Mouse (Mus musculus): ENCODE results near the gene Elp4. TPM values are rescaled to one million over a fixed set of nuclear protein-coding genes. Genes with fewer than 3 reads are reported as not detected.

The Elp4 gene
- polyA plus RNA-seq, 1 experiment, result 11.3 TPM

- TF ChIP-seq REST (IDR thresholded peaks at IDR 0.05; ENCODE audit: insufficient read depth, insufficient read length), result no peak
- TF ChIP-seq TCF12 (IDR thresholded peaks at IDR 0.05; ENCODE audit: insufficient read depth, poor library complexity, severe bottlenecking), result no peak
- Histone ChIP-seq H3K79me2 (ENCODE audit: control insufficient read depth, insufficient read depth) (no peaks in the 10 kb centered on the region), H3K4me2 (ENCODE audit: low read depth) (no peak overlapping the region), H3ac (ENCODE audit: control insufficient read depth, insufficient read length) (no peak overlapping the region), H3K36me3 (ENCODE audit: control insufficient read depth, insufficient read depth) (no peaks in the 10 kb centered on the region), H3K27me3 (ENCODE audit: control insufficient read depth, insufficient read depth, insufficient read length) (no peaks in the 10 kb centered on the region), H3K4me3 (no peak overlapping the region)
Measured at GRCm38 (mm10) chr2:105779320-105779891, 125.0 kb downstream of the Elp4 start.

DNA sequence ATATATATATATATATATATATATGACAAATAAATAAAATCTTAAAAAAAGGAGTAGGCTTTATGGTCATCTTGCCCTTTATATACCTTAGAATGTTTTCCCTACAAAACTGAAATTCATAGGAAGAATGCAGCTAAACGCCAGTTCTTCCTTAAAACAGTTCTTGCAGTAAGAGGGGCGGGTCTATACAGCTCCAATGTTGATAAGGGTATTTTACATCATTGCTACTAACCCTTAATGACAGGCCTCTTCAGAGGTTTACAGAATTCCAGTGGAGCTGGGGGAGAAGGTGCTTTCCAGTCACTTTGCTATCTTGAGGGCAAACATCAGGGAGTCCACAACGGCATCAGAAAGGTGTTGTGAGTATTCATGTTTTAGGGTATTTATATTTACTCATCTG lies 133.1 kb downstream of the Elp4 start:
- Histone ChIP-seq H3K79me2 (ENCODE audit: control insufficient read depth, insufficient read depth) (no peaks in the 10 kb centered on the region), H3K27me3 (ENCODE audit: control insufficient read depth, insufficient read depth, insufficient read length) (no peaks in the 10 kb centered on the region), H3K36me3 (ENCODE audit: control insufficient read depth, insufficient read depth) (no peaks in the 10 kb centered on the region), H3ac (ENCODE audit: control insufficient read depth, insufficient read length) (no peak overlapping the region), H3K4me2 (ENCODE audit: low read depth) (no peak overlapping the region), H3K4me3 (no peak overlapping the region)
- no peak for TF ChIP-seq E2F4 (IDR thresholded peaks at IDR 0.05; ENCODE audit: insufficient read depth)
- no peak for TF ChIP-seq TCF3 (IDR thresholded peaks at IDR 0.05; ENCODE audit: insufficient read length, low read depth)
- TF ChIP-seq MYOD1 (IDR thresholded peaks at IDR 0.05; ENCODE audit: control insufficient read depth in 1 of 3, insufficient read length in 2 of 3, low read depth in 2 of 3), result no peak

DNA sequence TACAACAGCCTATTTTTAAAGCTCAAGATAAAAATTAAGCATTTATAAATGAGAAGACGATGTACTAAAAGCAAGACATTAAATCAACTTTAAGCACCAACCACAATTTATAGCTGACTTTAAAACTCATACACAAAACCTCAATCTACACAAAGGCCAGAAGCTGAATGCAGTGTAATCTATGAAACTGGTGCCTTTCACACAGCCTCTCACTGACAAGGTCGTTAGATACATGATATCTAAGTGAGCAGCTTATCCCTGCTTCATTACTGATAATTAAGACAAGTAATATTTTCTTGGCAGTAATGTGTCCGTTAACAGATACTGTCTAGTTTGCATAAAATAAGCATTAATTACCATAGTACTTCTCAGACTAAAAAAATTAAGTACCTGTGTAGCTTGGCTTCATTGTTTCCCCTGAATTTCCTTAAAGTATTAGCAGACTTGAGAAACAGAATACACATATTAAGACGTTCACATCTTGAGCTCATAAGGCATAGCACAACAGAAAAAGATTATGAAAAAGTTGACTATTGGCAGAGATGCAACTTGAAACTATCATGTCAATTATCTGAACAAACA lies 134.5 kb downstream of the Elp4 start:
- Histone ChIP-seq H3K79me2 (ENCODE audit: control insufficient read depth, insufficient read depth) (no peaks in the 10 kb centered on the region), H3K27me3 (ENCODE audit: control insufficient read depth, insufficient read depth, insufficient read length) (no peaks in the 10 kb centered on the region), H3ac (ENCODE audit: control insufficient read depth, insufficient read length) (no peak overlapping the region), H3K4me2 (ENCODE audit: low read depth) (no peak overlapping the region), H3K36me3 (ENCODE audit: control insufficient read depth, insufficient read depth) (no peaks in the 10 kb centered on the region), H3K4me3 (no peak overlapping the region)
- TF ChIP-seq MYOD1 (IDR thresholded peaks at IDR 0.05; ENCODE audit: control insufficient read depth in 1 of 3, insufficient read length in 2 of 3, low read depth in 2 of 3) (no peak), SRF (IDR thresholded peaks at IDR 0.05; ENCODE audit: control insufficient read depth, insufficient read length, low read depth) (no peak), REST (IDR thresholded peaks at IDR 0.05; ENCODE audit: insufficient read depth, insufficient read length) (no peak)

- TF ChIP-seq CEBPB (IDR thresholded peaks at IDR 0.05; ENCODE audit: insufficient read depth, poor library complexity, severe bottlenecking) (no peak), SRF (IDR thresholded peaks at IDR 0.05; ENCODE audit: control insufficient read depth, insufficient read length, low read depth) (no peak), MYOD1 (IDR thresholded peaks at IDR 0.05; ENCODE audit: control insufficient read depth in 1 of 3, insufficient read length in 2 of 3, low read depth in 2 of 3) (no peak), POLR2A (IDR thresholded peaks at IDR 0.05; ENCODE audit: insufficient read length, low read depth) (no peak), MYOG (IDR thresholded peaks at IDR 0.05; ENCODE audit: control insufficient read depth in 1 of 3, insufficient read depth in 1 of 3, insufficient read length in 2 of 3, low read depth in 2 of 3) (no peak), E2F4 (IDR thresholded peaks at IDR 0.05; ENCODE audit: insufficient read depth) (no peak), POLR2AphosphoS2 (IDR thresholded peaks at IDR 0.05; ENCODE audit: insufficient read length, low read depth) (no peak), REST (IDR thresholded peaks at IDR 0.05; ENCODE audit: insufficient read depth, insufficient read length) (no peak), TCF3 (IDR thresholded peaks at IDR 0.05; ENCODE audit: insufficient read length, low read depth) (no peak), TCF12 (IDR thresholded peaks at IDR 0.05; ENCODE audit: insufficient read depth, poor library complexity, severe bottlenecking) (no peak), MAX (IDR thresholded peaks at IDR 0.05; ENCODE audit: low read depth) (no peak), USF1 (IDR thresholded peaks at IDR 0.05; ENCODE audit: low read depth) (no peak)
- H3K4me3 ChIP-seq, result no peak overlapping the region
- no peaks in the 10 kb centered on the region for H3K36me3 ChIP-seq (ENCODE audit: control insufficient read depth, insufficient read depth)
- no peak overlapping the region for H3ac ChIP-seq (ENCODE audit: control insufficient read depth, insufficient read length)
- H3K4me2 ChIP-seq (ENCODE audit: low read depth), result no peak overlapping the region
- no peaks in the 10 kb centered on the region for H3K27me3 ChIP-seq (ENCODE audit: control insufficient read depth, insufficient read depth, insufficient read length)
- H3K79me2 ChIP-seq (ENCODE audit: control insufficient read depth, insufficient read depth), result no peaks in the 10 kb centered on the region
Measured at GRCm38 (mm10) chr2:105753512-105753911, 150.9 kb downstream of the Elp4 start.

- Histone ChIP-seq H3K4me3 (no peak overlapping the region), H3K36me3 (ENCODE audit: control insufficient read depth, insufficient read depth) (no peaks in the 10 kb centered on the region), H3K4me2 (ENCODE audit: low read depth) (no peak overlapping the region), H3K79me2 (ENCODE audit: control insufficient read depth, insufficient read depth) (no peaks in the 10 kb centered on the region), H3ac (ENCODE audit: control insufficient read depth, insufficient read length) (no peak overlapping the region), H3K27me3 (ENCODE audit: control insufficient read depth, insufficient read depth, insufficient read length) (no peaks in the 10 kb centered on the region)
- TF ChIP-seq CEBPB (IDR thresholded peaks at IDR 0.05; ENCODE audit: insufficient read depth, poor library complexity, severe bottlenecking) (no peak), MAX (IDR thresholded peaks at IDR 0.05; ENCODE audit: low read depth) (no peak), MYOD1 (IDR thresholded peaks at IDR 0.05; ENCODE audit: control insufficient read depth in 1 of 3, insufficient read length in 2 of 3, low read depth in 2 of 3) (no peak), TCF3 (IDR thresholded peaks at IDR 0.05; ENCODE audit: insufficient read length, low read depth) (no peak), POLR2A (IDR thresholded peaks at IDR 0.05; ENCODE audit: insufficient read length, low read depth) (no peak), REST (IDR thresholded peaks at IDR 0.05; ENCODE audit: insufficient read depth, insufficient read length) (no peak), MYOG (IDR thresholded peaks at IDR 0.05; ENCODE audit: control insufficient read depth in 1 of 3, insufficient read depth in 1 of 3, insufficient read length in 2 of 3, low read depth in 2 of 3) (no peak), E2F4 (IDR thresholded peaks at IDR 0.05; ENCODE audit: insufficient read depth) (no peak), TCF12 (IDR thresholded peaks at IDR 0.05; ENCODE audit: insufficient read depth, poor library complexity, severe bottlenecking) (no peak), SRF (IDR thresholded peaks at IDR 0.05; ENCODE audit: control insufficient read depth, insufficient read length, low read depth) (no peak), POLR2AphosphoS2 (IDR thresholded peaks at IDR 0.05; ENCODE audit: insufficient read length, low read depth) (no peak), USF1 (IDR thresholded peaks at IDR 0.05; ENCODE audit: low read depth) (no peak)
Measured at GRCm38 (mm10) chr2:105749111-105749510, 155.3 kb downstream of the Elp4 start.

Measured in myocyte (in vitro differentiated cells).